In genomic region chr5:35563449-35563848, GRCm38 (mm10) we compare ENCODE assay signal across 9 mouse cellular contexts. TPM values are rescaled to one million over a fixed set of nuclear protein-coding genes. Genes with fewer than 3 reads are reported as not detected.
DNase-seq lines count a peak whose midpoint lies in the region; ATAC-seq and TF ChIP-seq lines count a peak whose summit lies in the region.
"Had no signal": no experiment of that assay in that cellular context is flagged by ENCODE, and none has a peak within 500 bp of the region (broad histone marks: within the 10 kb centered on the region; RNA-seq: fewer than 3 reads in every experiment).

No protein-coding gene starts in this region.

- TF ChIP-seq CTCF in gastrocnemius, adult 2 months (IDR thresholded peaks at IDR 0.05), result peak; percentile 98; the same call in 1 of the 2 replicates

- no peak overlapping the region for H3K9ac ChIP-seq in liver, embryonic 11.5 days (ENCODE audit: low read depth, low read length)
- H3K9ac ChIP-seq: embryonic facial prominence, embryonic 15.5 days had no signal

- H3K4me2 ChIP-seq in liver, embryonic 11.5 days, result no peak overlapping the region
- H3K4me2 ChIP-seq: embryonic facial prominence, embryonic 15.5 days had no signal

- H3K9me3 ChIP-seq in liver, embryonic 11.5 days (ENCODE audit: control insufficient read depth, low read length), result no peaks in the 10 kb centered on the region
- H3K9me3 ChIP-seq: embryonic facial prominence, embryonic 15.5 days had no signal

- no peak overlapping the region for H3K4me3 ChIP-seq in gastrocnemius, adult 2 months
- H3K4me3 ChIP-seq in liver, embryonic 11.5 days (ENCODE audit: low read depth, low read length), result no peak overlapping the region
- H3K4me3 ChIP-seq: embryonic facial prominence, embryonic 15.5 days had no signal

- ATAC-seq in liver, embryonic 11.5 days (replicated peaks; ENCODE audit: low FRiP score), result 0 out of 2 replicates have a peak, but pooled peaks have one; percentile 37

- intact Hi-C loops in gastrocnemius, adult 2 months (cut with DNase I), result loop anchor here (1.0 kb wide), 1 partner anchor 40 kb away; no protein-coding TSS in a partner anchor

- peaks cover 6% of the 10 kb centered on the region; the same call in 1 of the 2 replicates for H3K4me1 ChIP-seq in liver, embryonic 11.5 days (replicated peaks; ENCODE audit: control insufficient read depth, insufficient read depth, low read length)

- H3K36me3 ChIP-seq in liver, embryonic 11.5 days (ENCODE audit: control insufficient read depth, insufficient read depth, low read length), result peaks cover 28% of the 10 kb centered on the region

- peak; percentile 82 for DNase-seq in 3T3-L1 (ENCODE audit: low read depth, low spot score)
- DNase-seq in Muller cell, postnatal 12 days (ENCODE audit: inconsistent ontology term), result peak; percentile 75
- DNase-seq in cerebellum, adult 9-10 months, result peak; percentile 75
- peak; percentile 85 for DNase-seq in gastrocnemius, adult 2 months
- peak; percentile 80 for DNase-seq in kidney, adult 18-20 months
- DNase-seq in liver, embryonic 11.5 days (ENCODE audit: low spot score), result peak; percentile 74
- peak; percentile 86 for DNase-seq in retina, embryonic 14.5 days (ENCODE audit: low spot score)
- peak; percentile 70 for DNase-seq in thymus, postnatal 25 days

- H3K27ac ChIP-seq in gastrocnemius, adult 2 months, result no peak overlapping the region
- H3K27ac ChIP-seq in liver, embryonic 11.5 days (ENCODE audit: low read depth, low read length), result no peak overlapping the region
- H3K27ac ChIP-seq: embryonic facial prominence, embryonic 15.5 days had no signal

- 5% methylated on average over 1 of the region's 1 CpGs for WGBS in liver, embryonic 11.5 days

- no peaks in the 10 kb centered on the region for H3K27me3 ChIP-seq in liver, embryonic 11.5 days (replicated peaks; ENCODE audit: control insufficient read depth, insufficient read depth, low read length)
- H3K27me3 ChIP-seq: embryonic facial prominence, embryonic 15.5 days had no signal

RNA-seq across cellular contexts. Expression of gene Trmt44, which starts 11.4 kb away (rescaled TPM):
- total RNA-seq in gastrocnemius, adult 2 months (2021), result 1 to 10 TPM; 1.5 to 1.6 TPM
- polyA plus RNA-seq in liver, embryonic 11.5 days (2014; fragmentation: Nextera tagmentation; extraction: Ambion mirVana), result 7.8 and 9.2 TPM in 2 replicates

RNA-seq across cellular contexts. Expression of gene Acox3, which starts 19.4 kb away (rescaled TPM):
- 10 to 100 TPM; 15.4 to 18.0 TPM for total RNA-seq in gastrocnemius, adult 2 months (2021)
- 6.5 and 6.7 TPM in 2 replicates for polyA plus RNA-seq in liver, embryonic 11.5 days (2014; fragmentation: Nextera tagmentation; extraction: Ambion mirVana)

RNA-seq across cellular contexts. Expression of gene Cpz, which starts 38.0 kb away (rescaled TPM):
- total RNA-seq in gastrocnemius, adult 2 months (2021), result under 1 TPM; 0.13 to 0.89 TPM
- polyA plus RNA-seq in liver, embryonic 11.5 days (2014; fragmentation: Nextera tagmentation; extraction: Ambion mirVana), result 3.9 and 4.0 TPM in 2 replicates
